Mouse (Mus musculus) thymus, postnatal 36 days (tissue): ENCODE results near the gene Gm28230.

Experiments used
- DNase-seq, 2 experiments: peaks; one replicate each; pipeline ENCODE4 v3.0.0; 2022; ENCODE audit warnings: mixed read lengths in 2 of 2

Gm28230 gene

GRCm38 (mm10) chr2:74726551-74726950 lies at the start of gene Gm28230:
TSS of gene Gm28230 (plus strand) at chr2:74726728.
- DNase-seq = no peak

GRCm38 (mm10) chr2:74677106-74677505 lies 49.4 kb upstream of the Gm28230 start:
- no peak for DNase-seq

GRCm38 (mm10) chr2:74678891-74679595 lies 47.5 kb upstream of the Gm28230 start, which contains the start of gene Hoxd11:
TSS of gene Hoxd11 (plus strand) at chr2:74679557.
- DNase-seq = no peak

GRCm38 (mm10) chr2:74679596-74679971 lies 46.9 kb upstream of the Gm28230 start:
- no peak for DNase-seq

GRCm38 (mm10) chr2:74679980-74680379 lies 46.5 kb upstream of the Gm28230 start:
- no peak for DNase-seq

- no peak for DNase-seq
Measured at GRCm38 (mm10) chr2:74680561-74681398, 45.7 kb upstream of the Gm28230 start.

- no peak for DNase-seq
Measured at GRCm38 (mm10) chr2:74681594-74682531, 44.7 kb upstream of the Gm28230 start.

- DNase-seq = no peak
Measured at GRCm38 (mm10) chr2:74682796-74683195, 43.7 kb upstream of the Gm28230 start.

- no peak for DNase-seq
Measured at GRCm38 (mm10) chr2:74683471-74683951, 43.0 kb upstream of the Gm28230 start.

- no peak for DNase-seq
Measured at GRCm38 (mm10) chr2:74684106-74684505, 42.4 kb upstream of the Gm28230 start.

GRCm38 (mm10) chr2:74685059-74685603 lies 41.4 kb upstream of the Gm28230 start:
- DNase-seq = no peak

GRCm38 (mm10) chr2:74686301-74686987 lies 40.1 kb upstream of the Gm28230 start:
- no peak for DNase-seq

- DNase-seq = no peak
Measured at GRCm38 (mm10) chr2:74686988-74687697, 39.4 kb upstream of the Gm28230 start.

GRCm38 (mm10) chr2:74687698-74688555 lies 38.6 kb upstream of the Gm28230 start:
- DNase-seq = no peak

- DNase-seq = no peak
Measured at GRCm38 (mm10) chr2:74688795-74689573, 37.5 kb upstream of the Gm28230 start.

- DNase-seq = no peak
Measured at GRCm38 (mm10) chr2:74689574-74690337, 36.8 kb upstream of the Gm28230 start.

- DNase-seq = no peak
Measured at GRCm38 (mm10) chr2:74690338-74690716, 36.2 kb upstream of the Gm28230 start.
